Mouse (Mus musculus): ENCODE results near the gene Kcnj12. TPM values are rescaled to one million over a fixed set of nuclear protein-coding genes. Genes with fewer than 3 reads are reported as not detected.
A peak's percentile ranks its signal among the peaks of the same experiment; 100 is the strongest.

Gene Kcnj12
- total and polyA plus RNA-seq, 3 experiments, result not detected

- DNase-seq (ENCODE audit: low read depth, low spot score), result no peak
- TF ChIP-seq POLR2AphosphoS2 (IDR thresholded peaks at IDR 0.05; ENCODE audit: low read length) (no peak), HCFC1 (IDR thresholded peaks at IDR 0.05; ENCODE audit: low read depth, low read length) (no peak), POLR2A (IDR thresholded peaks at IDR 0.05; ENCODE audit: control insufficient read depth in 1 of 2, insufficient read depth in 1 of 2, low read depth in 1 of 2, low read length in 2 of 2, poor library complexity in 1 of 2) (no peak)
Measured at GRCm38 (mm10) chr11:61059691-61060457, 37.5 kb downstream of the Kcnj12 start.

DNA sequence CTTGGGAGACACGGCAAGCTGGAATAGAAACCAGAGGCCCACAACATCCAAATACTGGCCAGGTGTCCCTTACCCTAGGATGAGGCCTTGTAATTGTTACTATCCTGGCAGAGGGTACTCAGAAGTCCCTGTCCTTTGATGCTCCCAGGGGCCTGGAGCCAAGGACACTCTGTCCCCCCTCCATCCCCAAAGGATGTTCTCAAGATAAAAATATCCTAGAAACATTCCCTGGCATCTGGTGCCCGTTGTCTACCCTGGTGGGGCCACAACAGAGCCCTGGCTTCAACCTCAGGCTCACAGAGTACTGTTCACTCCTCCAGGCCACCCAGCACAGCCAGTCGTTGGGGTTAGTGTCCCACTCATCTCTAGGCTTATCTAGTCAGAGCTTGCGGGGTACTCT, 38.3 kb downstream of the Kcnj12 start:
- H3K27me3 ChIP-seq (ENCODE audit: control insufficient read depth in 1 of 2, insufficient read depth in 2 of 2, low read length in 2 of 2), result peaks cover 4 to 7% of the 10 kb centered on the region in 2 experiments
- TF ChIP-seq POLR2AphosphoS5 (IDR thresholded peaks at IDR 0.05; ENCODE audit: borderline replicate concordance, low read depth, low read length), result no peak
- no peak for TF ChIP-seq MYC (IDR thresholded peaks at IDR 0.05; ENCODE audit: low read depth, low read length)
- TF ChIP-seq MXI1 (IDR thresholded peaks at IDR 0.05; ENCODE audit: low read depth, low read length), result no peak
- TF ChIP-seq MYB (IDR thresholded peaks at IDR 0.05; ENCODE audit: low read depth, low read length), result no peak
- no peak for TF ChIP-seq GATA1 (IDR thresholded peaks at IDR 0.05; ENCODE audit: low read depth, low read length)
- no peak for TF ChIP-seq USF2 (IDR thresholded peaks at IDR 0.05; ENCODE audit: borderline replicate concordance in 1 of 2, insufficient read depth in 1 of 2, low read depth in 1 of 2, low read length in 2 of 2)
- TF ChIP-seq SMC3 (IDR thresholded peaks at IDR 0.05; ENCODE audit: low read depth, low read length), result no peak

More at GRCm38 (mm10) chr11:61059691-61060457, 37.5 kb downstream of the Kcnj12 start:
- no peaks in the 10 kb centered on the region for H3K9me3 ChIP-seq (replicated peaks; ENCODE audit: insufficient read depth, low read length)
- H3K79me2 ChIP-seq (ENCODE audit: control insufficient read depth, insufficient read depth, low read length, poor library complexity), result no peaks in the 10 kb centered on the region
- H3K36me3 ChIP-seq (ENCODE audit: control insufficient read depth in 1 of 2, insufficient read depth in 2 of 2, low read length in 2 of 2), result no peaks in the 10 kb centered on the region
- H3K27me3 ChIP-seq (ENCODE audit: control insufficient read depth in 1 of 2, insufficient read depth in 2 of 2, low read length in 2 of 2), result peaks cover 3 to 10% of the 10 kb centered on the region in 2 experiments
- H3K27ac ChIP-seq (ENCODE audit: control insufficient read depth, low read depth, low read length), result no peak overlapping the region
- H3K9ac ChIP-seq (ENCODE audit: control insufficient read depth, low read depth, low read length, poor library complexity, severe bottlenecking), result no peak overlapping the region
- H3K4me3 ChIP-seq (ENCODE audit: control insufficient read depth in 1 of 2, insufficient read depth in 1 of 2, low read depth in 2 of 2, low read length in 2 of 2), result no peak overlapping the region
- no peaks in the 10 kb centered on the region for H3K4me1 ChIP-seq (ENCODE audit: control insufficient read depth in 1 of 2, insufficient read depth in 2 of 2, low read length in 2 of 2)

DNA sequence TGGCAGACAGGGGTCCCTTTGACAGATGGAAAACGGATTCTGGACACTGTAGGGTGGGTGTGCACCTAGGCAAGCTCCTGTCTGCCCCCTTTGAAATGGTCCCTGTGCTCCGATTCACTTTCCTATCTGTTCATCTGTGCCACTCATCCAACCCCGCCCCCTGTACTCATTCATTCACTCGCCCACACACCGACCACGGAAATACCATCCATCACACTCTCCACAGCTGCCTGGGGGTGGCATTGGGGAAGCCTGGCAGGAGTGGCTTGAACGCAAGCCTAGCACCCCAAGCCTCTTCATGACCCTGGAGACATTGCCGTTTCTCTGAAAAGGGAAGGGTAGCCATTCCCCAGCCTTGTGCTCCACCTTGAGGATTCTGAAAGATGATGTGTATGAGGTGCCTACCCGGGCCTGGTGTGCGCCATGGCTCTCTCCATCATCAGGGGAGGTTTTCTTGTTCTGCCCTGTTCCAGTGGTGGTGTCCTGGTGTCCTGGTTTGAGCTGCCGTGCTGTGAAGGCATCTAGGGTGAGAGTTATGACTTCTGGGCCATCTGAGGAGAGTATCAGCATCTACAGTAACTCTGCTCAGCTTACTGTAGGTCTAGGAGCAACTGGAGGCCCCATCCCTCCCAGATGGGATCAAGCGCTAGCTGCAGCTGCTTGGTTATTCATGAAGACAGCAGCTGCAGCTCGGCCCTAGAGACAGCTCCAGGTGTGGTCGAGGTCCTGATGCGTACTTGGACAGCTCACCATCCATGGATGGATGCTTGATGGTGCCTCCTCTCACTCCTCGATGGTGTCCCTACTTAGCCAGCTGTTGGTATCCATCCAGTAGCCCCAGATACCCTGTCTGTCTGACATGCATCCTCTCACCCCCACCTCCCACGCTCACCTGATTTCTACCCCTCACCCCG, 40.4 kb downstream of the Kcnj12 start:
- Histone ChIP-seq H3K27me3 (ENCODE audit: control insufficient read depth in 1 of 2, insufficient read depth in 2 of 2, low read length in 2 of 2) (peaks cover 4 to 6% of the 10 kb centered on the region in 2 experiments), H3K79me2 (ENCODE audit: control insufficient read depth, insufficient read depth, low read length, poor library complexity) (no peaks in the 10 kb centered on the region), H3K9me3 (replicated peaks; ENCODE audit: insufficient read depth, low read length) (no peaks in the 10 kb centered on the region), H3K36me3 (ENCODE audit: control insufficient read depth in 1 of 2, insufficient read depth in 2 of 2, low read length in 2 of 2) (no peaks in the 10 kb centered on the region), H3K27ac (ENCODE audit: control insufficient read depth, low read depth, low read length) (no peak overlapping the region), H3K9ac (ENCODE audit: control insufficient read depth, low read depth, low read length, poor library complexity, severe bottlenecking) (no peak overlapping the region), H3K4me3 (ENCODE audit: control insufficient read depth in 1 of 2, insufficient read depth in 1 of 2, low read depth in 2 of 2, low read length in 2 of 2) (no peak overlapping the region), H3K4me1 (ENCODE audit: control insufficient read depth in 1 of 2, insufficient read depth in 2 of 2, low read length in 2 of 2) (peaks cover 0 to 7% of the 10 kb centered on the region in 2 experiments; a peak in 2 of 4 replicates)
- no peak for DNase-seq (ENCODE audit: low read depth, low spot score)
- TF ChIP-seq RAD21 (IDR thresholded peaks at IDR 0.05; ENCODE audit: low read depth, low read length) (peak; percentile 15), NRF1 (IDR thresholded peaks at IDR 0.05; ENCODE audit: insufficient read depth, low read depth, low read length, poor library complexity, severe bottlenecking) (no peak), CHD1 (IDR thresholded peaks at IDR 0.05; ENCODE audit: low read depth, low read length) (no peak), TCF12 (IDR thresholded peaks at IDR 0.05; ENCODE audit: low read depth, low read length) (no peak), RCOR1 (IDR thresholded peaks at IDR 0.05; ENCODE audit: low read depth, low read length) (no peak)

More for the DNA sequence above, 38.3 kb downstream of the Kcnj12 start:
- Histone ChIP-seq H3K27ac (ENCODE audit: control insufficient read depth, low read depth, low read length) (no peak overlapping the region), H3K4me1 (ENCODE audit: control insufficient read depth in 1 of 2, insufficient read depth in 2 of 2, low read length in 2 of 2) (no peaks in the 10 kb centered on the region), H3K9me3 (replicated peaks; ENCODE audit: insufficient read depth, low read length) (no peaks in the 10 kb centered on the region), H3K36me3 (ENCODE audit: control insufficient read depth in 1 of 2, insufficient read depth in 2 of 2, low read length in 2 of 2) (no peaks in the 10 kb centered on the region), H3K9ac (ENCODE audit: control insufficient read depth, low read depth, low read length, poor library complexity, severe bottlenecking) (no peak overlapping the region), H3K79me2 (ENCODE audit: control insufficient read depth, insufficient read depth, low read length, poor library complexity) (no peaks in the 10 kb centered on the region), H3K4me3 (ENCODE audit: control insufficient read depth in 1 of 2, insufficient read depth in 1 of 2, low read depth in 2 of 2, low read length in 2 of 2) (no peak overlapping the region)
- no peak for DNase-seq (ENCODE audit: low read depth, low spot score)
